Mouse (Mus musculus) intestine, embryonic 16.5 days (tissue): ENCODE data around the gene 4930523C07Rik. TPM values are rescaled to one million over a fixed set of nuclear protein-coding genes. Genes with fewer than 3 reads are reported as not detected.

Source experiments
- ATAC-seq: fragments of 200-750 bp; cut with Nextera tagmentation; 2 replicates; pipeline ENCODE4 v1.8.0; 2017; ENCODE audit warnings: moderate TSS enrichment, moderate library complexity
- H3K27ac ChIP-seq: fragments of 300-500 bp; sonication (generic); 2 replicates; pipeline ENCODE4 v1.5.1; 2014; ENCODE audit warnings: mild to moderate bottlenecking, low read length
- H3K27me3 ChIP-seq: fragments of 300-500 bp; sonication (generic); replicated peaks from 2 replicates; pipeline ENCODE4 v1.6.1; 2014; ENCODE audit warnings: low read length, control low read depth, mixed read lengths; ENCODE audit not compliant: control insufficient read depth, insufficient read depth
- H3K36me3 ChIP-seq: fragments of 300-500 bp; sonication (generic); 2 replicates; pipeline ENCODE4 v1.6.1; 2014; ENCODE audit warnings: low read length, control low read depth; ENCODE audit not compliant: control insufficient read depth, insufficient read depth
- H3K4me1 ChIP-seq: fragments of 300-500 bp; sonication (generic); 2 replicates; pipeline ENCODE4 v1.6.1; 2014; ENCODE audit warnings: low read length, control low read depth, mixed read lengths; ENCODE audit not compliant: control insufficient read depth, insufficient read depth
- H3K4me2 ChIP-seq: fragments of 300-500 bp; sonication (generic); 2 replicates; pipeline ENCODE4 v1.6.1; 2014; ENCODE audit warnings: low read depth, low read length, control low read depth
- H3K4me3 ChIP-seq: fragments of 300-500 bp; sonication (generic); 2 replicates; pipeline ENCODE4 v1.5.1; 2014; ENCODE audit warnings: mild to moderate bottlenecking, low read length
- H3K9ac ChIP-seq: fragments of 300-500 bp; sonication (generic); 2 replicates; pipeline ENCODE4 v1.6.1; 2014; ENCODE audit warnings: low read depth, low read length
- H3K9me3 ChIP-seq: fragments of 300-500 bp; sonication (generic); 2 replicates; pipeline ENCODE4 v1.6.1; 2016; ENCODE audit warnings: low read length, control low read depth; ENCODE audit not compliant: control insufficient read depth
- WGBS: fragments of 180-500 bp; shearing (Covaris S2); extraction: QIAGEN DNeasy Blood & Tissue Kit; methylation state at CpG from one replicate; pipeline ENCODE4 v1.1.7; 2014; 5-methylcytosine and 5-hydroxymethylcytosine counted together
- polyA plus RNA-seq: library from polyadenylated mRNA; unstranded; fragments of >200 nt; fragmentation: Nextera tagmentation; extraction: Ambion mirVana; gene quantifications from 2 replicates; pipeline ENCODE4 v1.2.1, GENCODE M21; 2015

Gene 4930523C07Rik
- polyA plus RNA-seq, result 10.4 TPM in 2 replicates

DNA sequence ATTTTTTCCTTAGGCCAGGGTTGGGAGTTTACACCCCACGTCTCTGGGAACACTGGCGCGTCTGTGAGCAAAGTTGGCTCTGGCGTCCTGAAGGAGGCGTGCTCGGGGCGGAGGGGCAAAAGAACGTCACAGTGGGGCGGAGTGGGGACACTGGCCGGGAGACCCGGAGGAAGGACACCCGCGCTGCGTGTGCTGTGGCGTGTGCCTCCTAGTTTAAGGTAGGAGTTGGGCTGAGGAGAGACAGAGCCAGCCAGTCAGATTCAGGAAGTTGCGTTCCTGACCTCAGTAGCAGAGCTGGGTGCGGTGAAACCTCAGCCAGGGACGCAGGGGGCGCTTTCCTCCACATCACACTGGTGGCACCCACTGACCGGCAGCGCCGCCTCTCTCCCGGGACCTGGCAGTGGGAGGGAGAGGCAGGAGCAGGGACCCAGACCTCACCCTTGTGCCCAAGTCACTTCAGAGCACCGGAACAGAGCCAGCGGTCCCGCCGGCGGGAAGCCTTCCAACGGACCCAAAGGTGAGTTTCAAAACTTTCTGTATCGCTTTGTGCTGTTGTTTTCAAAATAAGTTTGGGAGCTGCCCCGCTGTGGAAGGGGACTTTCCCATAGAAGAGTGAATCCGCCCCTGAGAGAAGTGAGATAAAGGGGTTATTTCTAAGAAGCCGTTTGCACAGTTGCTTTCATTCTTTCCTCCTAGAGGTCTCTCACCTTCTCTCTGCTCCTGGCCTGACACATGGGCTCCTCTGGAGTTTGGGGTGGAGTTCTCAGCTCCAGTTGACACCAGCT lies at the start of gene 4930523C07Rik:
4930523C07Rik (plus strand) TSS at position 146 of the 785 bp plus-strand sequence.
- Histone ChIP-seq H3K36me3 (no peaks in the 10 kb centered on the region), H3K27ac (no peak within 1 kb of the TSS), H3K4me2 (peak within 1 kb of the TSS; percentile 79), H3K27me3 (no peaks in the 10 kb centered on the region), H3K4me3 (peak within 1 kb of the TSS; percentile 59), H3K9ac (peak within 1 kb of the TSS; percentile 74), H3K4me1 (no peaks in the 10 kb centered on the region), H3K9me3 (no peaks in the 10 kb centered on the region)
- peak; percentile 95 for ATAC-seq
- 2% methylated on average over 33 of the region's 33 CpGs for WGBS

DNA sequence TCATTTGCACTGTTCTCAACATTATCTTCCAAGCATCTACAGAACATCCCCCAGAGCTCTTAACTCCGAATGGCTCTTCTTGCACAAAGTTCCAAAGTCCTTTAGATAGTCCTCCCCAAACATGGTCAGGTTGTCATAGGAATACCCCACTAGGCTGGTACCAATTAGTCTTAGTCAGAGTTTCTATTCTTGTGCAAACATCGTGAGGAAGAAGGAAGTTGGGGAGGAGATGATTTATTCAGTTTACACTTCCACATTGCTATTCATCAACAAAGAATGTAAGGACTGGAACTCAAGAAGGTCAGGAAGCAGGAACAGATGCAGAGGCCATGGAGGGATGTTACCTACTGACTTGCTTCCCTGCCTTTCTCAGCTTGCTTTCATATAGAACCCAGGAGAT lies 46.9 kb upstream of the 4930523C07Rik start:
- Histone ChIP-seq H3K27me3 (no peaks in the 10 kb centered on the region), H3K36me3 (no peaks in the 10 kb centered on the region), H3K4me1 (no peaks in the 10 kb centered on the region), H3K4me2 (no peak overlapping the region), H3K9ac (no peak overlapping the region), H3K4me3 (no peak overlapping the region), H3K27ac (no peak overlapping the region), H3K9me3 (no peaks in the 10 kb centered on the region)
- WGBS, result 48% methylated on average over 2 of the region's 2 CpGs
- ATAC-seq, result no peak

DNA sequence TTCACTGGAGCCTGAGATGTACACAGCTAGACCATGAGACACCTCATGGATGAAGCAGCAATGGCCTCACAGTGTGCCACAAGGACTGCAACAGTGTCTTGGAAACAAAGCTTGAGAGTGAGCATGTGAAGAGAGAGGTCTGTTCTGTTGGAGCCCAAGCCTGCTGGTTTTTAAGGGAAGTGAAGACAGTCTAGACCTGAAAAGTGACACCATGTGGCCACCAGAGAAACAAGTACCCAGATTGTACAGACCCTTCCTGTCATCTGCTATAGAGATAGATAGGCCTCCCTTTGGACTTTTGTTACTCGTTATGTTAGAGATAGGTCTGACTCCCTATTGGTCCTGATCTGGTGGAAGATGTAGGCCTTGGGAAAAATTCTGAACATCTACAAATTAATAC lies 45.8 kb upstream of the 4930523C07Rik start:
- no peak for ATAC-seq

GRCm38 (mm10) chr1:159999232-159999631 lies 45.0 kb upstream of the 4930523C07Rik start:
- Histone ChIP-seq H3K9me3 (no peaks in the 10 kb centered on the region), H3K27me3 (no peaks in the 10 kb centered on the region), H3K27ac (no peak overlapping the region), H3K4me1 (no peaks in the 10 kb centered on the region), H3K4me3 (no peak overlapping the region), H3K4me2 (no peak overlapping the region), H3K36me3 (no peaks in the 10 kb centered on the region), H3K9ac (no peak overlapping the region)
- ATAC-seq, result no peak
- 79% methylated on average over 3 of the region's 3 CpGs for WGBS

More for the DNA sequence above, 45.8 kb upstream of the 4930523C07Rik start:
- no peak overlapping the region for H3K4me3 ChIP-seq
- H3K9ac ChIP-seq, result no peak overlapping the region
- 73% methylated on average over 1 of the region's 1 CpGs for WGBS
- H3K36me3 ChIP-seq, result no peaks in the 10 kb centered on the region
- no peak overlapping the region for H3K27ac ChIP-seq
- H3K4me2 ChIP-seq, result no peak overlapping the region
- H3K4me1 ChIP-seq, result no peaks in the 10 kb centered on the region
- H3K27me3 ChIP-seq, result no peaks in the 10 kb centered on the region
- H3K9me3 ChIP-seq, result no peaks in the 10 kb centered on the region

DNA sequence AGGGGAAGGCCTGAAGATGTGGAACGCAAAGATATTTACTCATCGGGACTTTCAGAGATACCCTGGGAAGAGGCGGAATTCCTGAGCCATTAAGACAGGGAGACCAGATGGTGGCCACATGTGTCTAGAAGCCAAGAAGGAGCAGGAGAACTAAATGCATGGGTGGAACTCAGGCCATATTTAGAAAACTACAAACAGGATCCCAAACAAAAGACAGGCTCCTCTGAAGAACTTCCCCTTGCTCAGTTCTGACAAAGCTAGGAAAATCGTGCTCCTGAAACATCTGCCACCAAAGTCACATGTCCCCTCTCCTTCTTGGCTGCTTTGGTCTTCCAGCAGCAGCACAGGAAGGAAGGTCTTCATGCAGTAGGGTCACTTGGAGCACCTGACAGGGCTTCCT lies 38.9 kb upstream of the 4930523C07Rik start:
- no peaks in the 10 kb centered on the region for H3K36me3 ChIP-seq
- ATAC-seq, result no peak
- 69% methylated on average over 4 of the region's 4 CpGs for WGBS
- no peak overlapping the region for H3K4me3 ChIP-seq
- no peaks in the 10 kb centered on the region for H3K9me3 ChIP-seq
- no peak overlapping the region for H3K27ac ChIP-seq
- H3K27me3 ChIP-seq, result no peaks in the 10 kb centered on the region
- no peaks in the 10 kb centered on the region for H3K4me1 ChIP-seq
- no peak overlapping the region for H3K4me2 ChIP-seq
- no peak overlapping the region for H3K9ac ChIP-seq

DNA sequence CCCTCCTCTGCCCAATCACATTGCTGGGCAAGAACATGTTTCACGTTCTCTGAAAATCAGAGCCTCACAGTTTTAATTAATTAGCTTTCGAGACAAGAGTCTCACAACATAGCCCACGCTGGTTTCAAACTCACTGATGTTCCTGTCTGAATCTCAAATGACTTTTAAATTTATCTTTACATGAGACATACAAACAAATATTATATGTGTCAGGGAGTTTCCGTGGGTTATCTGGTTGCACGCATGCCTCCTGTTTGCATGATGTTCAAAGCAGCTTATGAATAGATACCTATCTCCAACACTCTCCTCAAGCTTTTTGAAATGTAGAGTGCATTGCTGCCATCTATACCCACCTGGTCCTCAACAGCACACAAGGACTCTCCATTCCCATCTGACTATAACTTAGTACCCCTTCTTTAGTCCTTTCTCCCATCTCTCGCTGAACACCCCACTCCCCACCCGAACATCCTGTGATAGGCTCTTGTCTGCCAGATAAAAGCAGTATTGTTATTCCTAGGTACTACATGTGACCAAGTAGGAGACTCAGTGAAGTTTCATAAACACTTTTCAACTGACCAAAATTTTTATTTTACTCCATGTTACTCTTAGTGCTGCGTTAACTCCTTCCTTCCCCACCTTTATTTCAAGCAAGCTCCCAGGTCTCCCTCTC lies 37.1 kb upstream of the 4930523C07Rik start:
- ATAC-seq, result no peak
- Histone ChIP-seq H3K27me3 (no peaks in the 10 kb centered on the region), H3K36me3 (no peaks in the 10 kb centered on the region), H3K27ac (no peak overlapping the region), H3K4me3 (no peak overlapping the region), H3K9ac (no peak overlapping the region), H3K4me2 (no peak overlapping the region), H3K9me3 (no peaks in the 10 kb centered on the region), H3K4me1 (no peaks in the 10 kb centered on the region)
- WGBS, result 90% methylated on average over 8 of the region's 8 CpGs

DNA sequence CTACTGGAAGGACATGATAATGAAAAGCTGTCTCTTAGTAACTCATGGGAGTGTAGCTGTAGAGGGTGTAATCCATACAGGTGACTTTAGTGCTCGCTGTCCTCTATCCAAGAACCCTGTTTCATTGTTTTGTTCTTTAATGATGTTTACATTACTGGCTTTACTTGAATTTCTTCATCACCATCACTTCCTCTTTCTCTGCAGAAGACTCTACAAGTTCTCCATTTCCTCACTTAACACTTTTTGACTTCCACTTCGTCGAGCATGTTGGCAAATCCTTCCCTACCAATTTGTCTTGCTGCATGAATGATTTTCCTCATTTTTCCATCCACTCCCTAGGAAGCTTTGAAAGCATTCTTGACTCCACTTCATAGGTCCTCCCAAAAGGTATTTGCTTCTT lies 31.1 kb upstream of the 4930523C07Rik start:
- Histone ChIP-seq H3K9me3 (no peaks in the 10 kb centered on the region), H3K27ac (no peak overlapping the region), H3K9ac (no peak overlapping the region), H3K4me2 (no peak overlapping the region), H3K36me3 (no peaks in the 10 kb centered on the region), H3K4me3 (no peak overlapping the region), H3K4me1 (no peaks in the 10 kb centered on the region), H3K27me3 (no peaks in the 10 kb centered on the region)
- 73% methylated on average over 3 of the region's 3 CpGs for WGBS
- ATAC-seq, result no peak

- H3K4me3 ChIP-seq, result no peak overlapping the region
- ATAC-seq, result no peak
- 79% methylated on average over 10 of the region's 10 CpGs for WGBS
- H3K9me3 ChIP-seq, result no peaks in the 10 kb centered on the region
- no peaks in the 10 kb centered on the region for H3K36me3 ChIP-seq
- H3K27ac ChIP-seq, result no peak overlapping the region
- H3K4me2 ChIP-seq, result no peak overlapping the region
- no peaks in the 10 kb centered on the region for H3K27me3 ChIP-seq
- H3K9ac ChIP-seq, result no peak overlapping the region
- no peaks in the 10 kb centered on the region for H3K4me1 ChIP-seq
Measured at GRCm38 (mm10) chr1:160024339-160024980, 19.7 kb upstream of the 4930523C07Rik start.

DNA sequence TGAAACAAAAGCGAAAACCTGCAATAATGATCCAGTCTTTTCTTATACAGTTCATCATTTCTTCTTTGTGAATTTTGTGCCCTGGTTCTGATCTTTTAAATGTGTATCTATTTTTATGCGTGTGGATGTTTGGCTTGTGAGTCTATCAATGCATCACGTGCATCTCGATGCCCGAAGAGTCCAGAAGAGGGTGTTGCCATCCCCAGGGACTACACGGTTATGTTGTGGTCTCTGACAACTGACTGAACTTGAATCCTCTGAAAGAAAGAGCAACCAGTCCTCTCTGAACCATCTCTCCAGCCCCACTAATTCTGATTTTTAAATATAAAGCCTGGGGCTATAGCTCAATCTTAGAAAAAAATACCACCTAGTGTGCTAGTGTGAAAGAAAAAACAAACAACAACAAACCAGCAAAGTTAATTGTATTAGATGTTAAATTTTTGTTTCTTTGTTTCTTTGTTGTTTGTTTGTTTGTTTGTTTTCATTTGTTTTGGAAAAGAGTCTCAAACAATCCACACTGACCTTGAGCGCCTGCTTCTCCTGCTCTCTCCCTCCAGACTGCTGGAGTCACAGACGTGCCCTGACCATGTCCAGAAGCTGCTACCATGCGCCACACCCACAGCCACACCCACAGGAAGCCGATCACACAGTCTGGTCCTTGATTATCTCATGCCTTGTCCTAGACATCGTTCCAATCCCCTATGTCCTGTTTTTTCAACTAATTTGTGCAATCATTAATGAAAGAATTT lies 18.9 kb upstream of the 4930523C07Rik start:
- Histone ChIP-seq H3K4me3 (no peak overlapping the region), H3K27me3 (no peaks in the 10 kb centered on the region), H3K9ac (no peak overlapping the region), H3K9me3 (no peaks in the 10 kb centered on the region), H3K36me3 (no peaks in the 10 kb centered on the region), H3K4me2 (no peak overlapping the region), H3K4me1 (no peaks in the 10 kb centered on the region), H3K27ac (no peak overlapping the region)
- WGBS, result 69% methylated on average over 11 of the region's 11 CpGs
- ATAC-seq, result peak; percentile 69; the same call in 1 of the 2 replicates
